ENCODE assay signal across 15 mouse cellular contexts in the genomic region with DNA sequence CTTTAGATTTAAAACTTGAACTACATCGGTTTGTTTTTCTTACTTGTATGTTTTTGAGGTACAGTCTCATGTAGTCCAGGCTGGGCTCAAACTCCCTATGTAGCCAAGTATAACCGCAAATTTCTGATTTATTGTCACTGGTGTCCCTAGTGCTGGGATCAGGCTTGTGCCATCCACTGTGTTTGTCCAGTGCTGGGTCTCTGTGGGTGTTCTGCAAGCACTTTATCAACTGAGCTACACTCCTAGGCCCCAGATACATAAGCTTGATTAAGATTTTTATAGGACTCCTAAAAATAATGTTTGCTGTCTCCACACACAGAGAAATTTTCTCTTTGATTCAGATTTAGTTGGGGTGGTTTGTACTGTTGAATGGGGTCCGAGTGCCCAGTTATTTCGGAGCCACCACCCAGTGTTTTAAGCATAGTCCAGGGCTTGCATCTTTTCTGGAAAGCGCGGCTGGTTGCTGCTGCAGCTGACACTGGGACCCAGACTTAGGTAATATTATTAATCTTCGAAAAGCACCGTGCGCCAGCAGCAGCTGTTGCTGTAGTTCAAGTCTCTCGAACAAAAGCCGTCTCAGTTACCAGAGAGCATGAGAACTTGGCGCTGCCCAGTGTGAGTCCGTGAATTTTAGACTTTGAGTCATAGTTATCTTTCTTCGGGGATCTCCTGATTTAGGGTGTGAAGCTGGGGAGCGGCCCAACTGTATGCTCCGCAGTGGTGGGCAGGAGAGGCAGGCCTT.
DNase-seq lines count a peak whose midpoint lies in the region; ATAC-seq and TF ChIP-seq lines count a peak whose summit lies in the region.
"Had no signal": no experiment of that assay in that cellular context is flagged by ENCODE, and none has a peak within 500 bp of the region (broad histone marks: within the 10 kb centered on the region; RNA-seq: fewer than 3 reads in every experiment).

No protein-coding gene starts in this region.

- no peak for TF ChIP-seq POLR2A in myocyte (IDR thresholded peaks at IDR 0.05; ENCODE audit: insufficient read length, low read depth)

- H3K9ac ChIP-seq in hindbrain, embryonic 14.5 days: no peak overlapping the region
- H3K9ac ChIP-seq in intestine, embryonic 15.5 days: no peak overlapping the region
- no peak overlapping the region for H3K9ac ChIP-seq in forebrain, embryonic 13.5 days

- peaks cover 91% of the 10 kb centered on the region for H3K79me2 ChIP-seq in myocyte (ENCODE audit: control insufficient read depth, insufficient read depth)

- no peak overlapping the region for H3ac ChIP-seq in myocyte (ENCODE audit: control insufficient read depth, insufficient read length)

- no peak overlapping the region for H3K4me3 ChIP-seq in hindbrain, embryonic 10.5 days
- no peak overlapping the region for H3K4me3 ChIP-seq in hindbrain, embryonic 14.5 days (replicated peaks; ENCODE audit: low read length)
- no peak overlapping the region for H3K4me3 ChIP-seq in embryonic facial prominence, embryonic 10.5 days
- no peak overlapping the region for H3K4me3 ChIP-seq in intestine, embryonic 15.5 days (replicated peaks)
- H3K4me3 ChIP-seq in myocyte: no peak overlapping the region
- no peak overlapping the region for H3K4me3 ChIP-seq in forebrain, embryonic 13.5 days
- H3K4me3 ChIP-seq: midbrain, embryonic 10.5 days had no signal

- intact Hi-C loops in heart, postnatal 10 days (cut with DNase I): no loop called here

- H3K27ac ChIP-seq in hindbrain, embryonic 10.5 days: peak overlapping the region; percentile 35
- no peak overlapping the region for H3K27ac ChIP-seq in hindbrain, embryonic 14.5 days
- peak overlapping the region; percentile 54; the same call in 1 of the 2 replicates for H3K27ac ChIP-seq in embryonic facial prominence, embryonic 10.5 days (replicated peaks)
- peak overlapping the region; percentile 48; the same call in 1 of the 2 replicates for H3K27ac ChIP-seq in intestine, embryonic 15.5 days
- no peak overlapping the region for H3K27ac ChIP-seq in forebrain, embryonic 13.5 days
- H3K27ac ChIP-seq: midbrain, embryonic 10.5 days had no signal

- no peaks in the 10 kb centered on the region for H3K27me3 ChIP-seq in hindbrain, embryonic 10.5 days (ENCODE audit: insufficient read depth, poor library complexity, severe bottlenecking)
- H3K27me3 ChIP-seq in hindbrain, embryonic 14.5 days (ENCODE audit: control insufficient read depth, insufficient read depth, low read length): no peaks in the 10 kb centered on the region
- no peaks in the 10 kb centered on the region for H3K27me3 ChIP-seq in embryonic facial prominence, embryonic 10.5 days (replicated peaks; ENCODE audit: low read depth, poor library complexity, severe bottlenecking)
- no peaks in the 10 kb centered on the region for H3K27me3 ChIP-seq in intestine, embryonic 15.5 days (replicated peaks)
- no peaks in the 10 kb centered on the region for H3K27me3 ChIP-seq in myocyte (ENCODE audit: control insufficient read depth, insufficient read depth, insufficient read length)
- H3K27me3 ChIP-seq in forebrain, embryonic 13.5 days: no peaks in the 10 kb centered on the region

- DNase-seq in hindbrain, embryonic 10.5 days (ENCODE audit: low spot score): no peak
- DNase-seq in hindbrain, embryonic 14.5 days (ENCODE audit: low spot score): no peak
- no peak for DNase-seq in embryonic facial prominence, embryonic 10.5 days (ENCODE audit: low spot score)
- DNase-seq in urinary bladder, postnatal 14 days (ENCODE audit: low spot score): no peak
- no peak for DNase-seq in heart, postnatal 10 days
- DNase-seq: adrenal gland, adult 8-10 months; B cell, adult 2 months; cerebellum, adult 9-10 months; embryo, embryonic 11 days; kidney, postnatal 10 days; layer of hippocampus, adult 9-11 months had no signal

- 90% methylated on average over 16 of the region's 16 CpGs for WGBS in hindbrain, embryonic 10.5 days
- 70% methylated on average over 16 of the region's 16 CpGs for WGBS in hindbrain, embryonic 14.5 days
- WGBS in embryonic facial prominence, embryonic 10.5 days: 92% methylated on average over 16 of the region's 16 CpGs
- WGBS in intestine, embryonic 15.5 days: 56% methylated on average over 16 of the region's 16 CpGs
- 80% methylated on average over 16 of the region's 16 CpGs for WGBS in forebrain, embryonic 13.5 days

- H3K4me1 ChIP-seq in hindbrain, embryonic 10.5 days (replicated peaks): peaks cover 27% of the 10 kb centered on the region
- H3K4me1 ChIP-seq in hindbrain, embryonic 14.5 days (replicated peaks; ENCODE audit: control insufficient read depth, insufficient read depth, low read length): no peaks in the 10 kb centered on the region
- H3K4me1 ChIP-seq in embryonic facial prominence, embryonic 10.5 days: peaks cover 67% of the 10 kb centered on the region
- H3K4me1 ChIP-seq in intestine, embryonic 15.5 days (replicated peaks): peaks cover 16% of the 10 kb centered on the region; the same call in 1 of the 2 replicates
- H3K4me1 ChIP-seq in forebrain, embryonic 13.5 days: peaks cover 26% of the 10 kb centered on the region

- no peaks in the 10 kb centered on the region for H3K36me3 ChIP-seq in hindbrain, embryonic 10.5 days
- no peaks in the 10 kb centered on the region for H3K36me3 ChIP-seq in hindbrain, embryonic 14.5 days (replicated peaks; ENCODE audit: control insufficient read depth, insufficient read depth)
- 0 out of 2 replicates have a peak, but pooled peaks cover 2% of the 10 kb centered on the region for H3K36me3 ChIP-seq in embryonic facial prominence, embryonic 10.5 days (replicated peaks)
- H3K36me3 ChIP-seq in intestine, embryonic 15.5 days: no peaks in the 10 kb centered on the region
- no peaks in the 10 kb centered on the region for H3K36me3 ChIP-seq in myocyte (ENCODE audit: control insufficient read depth, insufficient read depth)
- no peaks in the 10 kb centered on the region for H3K36me3 ChIP-seq in forebrain, embryonic 13.5 days (ENCODE audit: poor library complexity, severe bottlenecking)
- H3K36me3 ChIP-seq: midbrain, embryonic 10.5 days had no signal

- H3K9me3 ChIP-seq in hindbrain, embryonic 10.5 days: no peaks in the 10 kb centered on the region
- H3K9me3 ChIP-seq in hindbrain, embryonic 14.5 days (ENCODE audit: control insufficient read depth, low read length): no peaks in the 10 kb centered on the region
- no peaks in the 10 kb centered on the region for H3K9me3 ChIP-seq in embryonic facial prominence, embryonic 10.5 days
- no peaks in the 10 kb centered on the region for H3K9me3 ChIP-seq in intestine, embryonic 15.5 days
- no peaks in the 10 kb centered on the region for H3K9me3 ChIP-seq in forebrain, embryonic 13.5 days (replicated peaks)
- H3K9me3 ChIP-seq: midbrain, embryonic 10.5 days had no signal

- no peak overlapping the region for H3K4me2 ChIP-seq in hindbrain, embryonic 14.5 days (replicated peaks)
- H3K4me2 ChIP-seq in intestine, embryonic 15.5 days (replicated peaks): no peak overlapping the region
- H3K4me2 ChIP-seq in myocyte (ENCODE audit: low read depth): peak overlapping the region; percentile 74
- no peak overlapping the region for H3K4me2 ChIP-seq in forebrain, embryonic 13.5 days

- ATAC-seq in hindbrain, embryonic 14.5 days (ENCODE audit: low FRiP score): no peak
- ATAC-seq in intestine, embryonic 15.5 days: peak; percentile 79
- no peak for ATAC-seq in forebrain, embryonic 13.5 days

TF ChIP-seq in myocyte, 11 proteins besides CTCF, POLR2A, EP300 and RAD21:
- no peak for TF ChIP-seq SRF (IDR thresholded peaks at IDR 0.05; ENCODE audit: control insufficient read depth, insufficient read length, low read depth)
- TF ChIP-seq MYOD1 (IDR thresholded peaks at IDR 0.05; ENCODE audit: control insufficient read depth in 1 of 3, insufficient read length in 2 of 3, low read depth in 2 of 3): peak; percentile 97 to 99 (median 98)
- no peak for TF ChIP-seq USF1 (IDR thresholded peaks at IDR 0.05; ENCODE audit: low read depth)
- TF ChIP-seq TCF3 (IDR thresholded peaks at IDR 0.05; ENCODE audit: insufficient read length, low read depth): peak; percentile 22
- no peak for TF ChIP-seq E2F4 (IDR thresholded peaks at IDR 0.05; ENCODE audit: insufficient read depth)
- peak; percentile 33 for TF ChIP-seq MAX (IDR thresholded peaks at IDR 0.05; ENCODE audit: low read depth)
- TF ChIP-seq TCF12 (IDR thresholded peaks at IDR 0.05; ENCODE audit: insufficient read depth, poor library complexity, severe bottlenecking): peak; percentile 97
- no peak for TF ChIP-seq POLR2AphosphoS2 (IDR thresholded peaks at IDR 0.05; ENCODE audit: insufficient read length, low read depth)
- peak in 2 of 3 experiments; percentile 81 to 97 for TF ChIP-seq MYOG (IDR thresholded peaks at IDR 0.05; ENCODE audit: control insufficient read depth in 1 of 3, insufficient read depth in 1 of 3, insufficient read length in 2 of 3, low read depth in 2 of 3)
- no peak for TF ChIP-seq REST (IDR thresholded peaks at IDR 0.05; ENCODE audit: insufficient read depth, insufficient read length)
- 0 out of 2 replicates have a peak, but pooled peaks have one; percentile 2 for TF ChIP-seq CEBPB (IDR thresholded peaks at IDR 0.05; ENCODE audit: insufficient read depth, poor library complexity, severe bottlenecking)

Comparison
In these comparisons a context has a peak if more than half of its experiments do, and no peak if none do; other contexts are left out.
1. H3K27ac ChIP-seq: peak in hindbrain, embryonic 10.5 days (single experiment), embryonic facial prominence, embryonic 10.5 days (single experiment) and intestine, embryonic 15.5 days (single experiment); none in hindbrain, embryonic 14.5 days (single experiment) and forebrain, embryonic 13.5 days (single experiment).